ENCODE assay signal across 27 mouse cellular contexts in the genomic region with DNA sequence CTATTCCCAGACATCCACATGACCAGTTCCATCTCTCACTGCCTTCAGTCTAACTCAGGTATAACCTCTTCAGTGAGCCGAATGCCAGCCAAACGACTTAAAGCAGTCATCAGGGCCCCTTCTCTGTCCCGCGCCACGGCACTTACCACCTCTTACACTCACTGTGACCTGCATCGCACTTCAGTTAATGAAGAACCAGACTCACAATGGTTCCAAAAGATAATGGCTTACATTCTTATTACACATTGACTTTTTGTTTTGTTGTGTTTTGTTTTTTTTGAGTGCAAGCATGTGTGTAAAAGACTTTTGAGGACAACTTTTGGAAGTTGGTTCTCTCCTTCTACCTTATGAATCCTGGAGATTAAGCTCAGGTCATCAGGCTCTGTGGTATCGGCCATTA. TPM values are rescaled to one million over a fixed set of nuclear protein-coding genes. Genes with fewer than 3 reads are reported as not detected.
DNase-seq lines count a peak whose midpoint lies in the region; ATAC-seq and TF ChIP-seq lines count a peak whose summit lies in the region.
"Had no signal": no experiment of that assay in that cellular context is flagged by ENCODE, and none has a peak within 500 bp of the region (broad histone marks: within the 10 kb centered on the region; RNA-seq: fewer than 3 reads in every experiment).

No protein-coding gene starts in this region.

- no peak for TF ChIP-seq RAD21 in CH12.LX (IDR thresholded peaks at IDR 0.05; ENCODE audit: low read depth, low read length)

- H3K79me2 ChIP-seq in heart, adult 2 months (replicated peaks; ENCODE audit: control insufficient read depth, insufficient read depth, low read length) = no peaks in the 10 kb centered on the region
- peaks cover 28% of the 10 kb centered on the region for H3K79me2 ChIP-seq in CH12.LX (replicated peaks; ENCODE audit: control insufficient read depth, extremely low read depth, insufficient read depth, poor library complexity, severe bottlenecking)

- peaks cover 2% of the 10 kb centered on the region for H3K4me1 ChIP-seq in heart, adult 2 months (ENCODE audit: control insufficient read depth, insufficient read depth, low read length)
- peaks cover 16% of the 10 kb centered on the region for H3K4me1 ChIP-seq in kidney, adult 2 months (ENCODE audit: control insufficient read depth, insufficient read depth, low read length)
- peaks cover 7 to 41% of the 10 kb centered on the region in 2 experiments for H3K4me1 ChIP-seq in CH12.LX (ENCODE audit: control insufficient read depth in 1 of 2, insufficient read depth in 2 of 2)

- H3K27me3 ChIP-seq in heart, adult 2 months (ENCODE audit: control insufficient read depth, insufficient read depth, low read length) = no peaks in the 10 kb centered on the region
- no peaks in the 10 kb centered on the region for H3K27me3 ChIP-seq in kidney, adult 2 months (replicated peaks; ENCODE audit: control insufficient read depth, insufficient read depth, low read length)
- no peaks in the 10 kb centered on the region for H3K27me3 ChIP-seq in CH12.LX (replicated peaks)
- H3K27me3 ChIP-seq: hindbrain, embryonic 15.5 days; limb, embryonic 12.5 days; midbrain, embryonic 12.5 days had no signal

- intact Hi-C loops in heart, adult 2 months (cut with DNase I) = no loop called here
- intact Hi-C loops in heart, postnatal 10 days (cut with DNase I) = no loop called here

- H3K4me3 ChIP-seq in heart, adult 2 months = no peak overlapping the region
- peak overlapping the region; percentile 48 for H3K4me3 ChIP-seq in kidney, adult 2 months (ENCODE audit: insufficient read depth, low read depth, low read length)
- H3K4me3 ChIP-seq in CH12.LX (replicated peaks in 1 of 3; ENCODE audit: low read depth in 2 of 3, low read length in 2 of 3, poor library complexity in 1 of 3) = peak overlapping the region in 1 of 3 experiments; percentile 33
- H3K4me3 ChIP-seq: hindbrain, embryonic 15.5 days; limb, embryonic 12.5 days; midbrain, embryonic 12.5 days had no signal

- no peak for ATAC-seq in CD4-positive, CD25-positive, alpha-beta regulatory T cell, adult 4 months

- no peak for TF ChIP-seq CTCF in heart, adult 2 months (IDR thresholded peaks at IDR 0.05)
- TF ChIP-seq CTCF in kidney, adult 2 months (conservative IDR thresholded peaks at IDR 0.05; ENCODE audit: insufficient read depth, insufficient read length, low read depth, low read length) = no peak
- no peak for TF ChIP-seq CTCF in CH12.LX (conservative IDR thresholded peaks at IDR 0.05 in 1 of 2, IDR thresholded peaks at IDR 0.05 in 1 of 2; ENCODE audit: low read depth in 2 of 2, low read length in 2 of 2)

- no peaks in the 10 kb centered on the region for H3K9me3 ChIP-seq in CH12.LX (replicated peaks; ENCODE audit: low read length)
- H3K9me3 ChIP-seq: G1E; hindbrain, embryonic 15.5 days; limb, embryonic 12.5 days; midbrain, embryonic 12.5 days had no signal

- 73% methylated on average over 7 of the region's 7 CpGs for WGBS in heart, adult 2 months
- 56% methylated on average over 7 of the region's 7 CpGs for WGBS in kidney, adult 2 months

- no peak for TF ChIP-seq EP300 in heart, adult 2 months (IDR thresholded peaks at IDR 0.05; ENCODE audit: insufficient read depth, low read depth, low read length)
- TF ChIP-seq EP300 in CH12.LX (IDR thresholded peaks at IDR 0.05; ENCODE audit: low read length) = no peak

- in situ Hi-C loops in CH12.LX (cut with MboI; ENCODE audit: low pct_ligation_motif_present, low pct_unique_long_range_greater_than_20kb, low sequenced_read_pairs) = no loop called here

- peak overlapping the region; percentile 2; the same call in 1 of the 2 replicates for H3K27ac ChIP-seq in heart, adult 2 months
- peak overlapping the region; percentile 69; the same call in 1 of the 2 replicates for H3K27ac ChIP-seq in kidney, adult 2 months (ENCODE audit: insufficient read depth, low read depth, low read length)
- H3K27ac ChIP-seq in CH12.LX (ENCODE audit: insufficient read depth, low read depth) = no peak overlapping the region
- H3K27ac ChIP-seq: hindbrain, embryonic 15.5 days; limb, embryonic 12.5 days; midbrain, embryonic 12.5 days; stomach, postnatal 0 days had no signal

- no peak overlapping the region for H3K9ac ChIP-seq in heart, adult 2 months (ENCODE audit: low read depth, low read length)
- peak overlapping the region; percentile 42; the same call in 1 of the 2 replicates for H3K9ac ChIP-seq in CH12.LX (ENCODE audit: insufficient read depth, low read depth)
- H3K9ac ChIP-seq: hindbrain, embryonic 15.5 days; limb, embryonic 12.5 days; midbrain, embryonic 12.5 days had no signal

- dilution Hi-C loops in CH12.LX (cut with MboI; ENCODE audit: extremely low pct_ligation_motif_present, extremely low pct_unique_long_range_greater_than_20kb, low sequenced_read_pairs) = no loop called here

- TF ChIP-seq POLR2A in heart, adult 2 months (IDR thresholded peaks at IDR 0.05; ENCODE audit: insufficient read depth, low read depth, low read length) = no peak
- no peak for TF ChIP-seq POLR2A in kidney, adult 2 months (IDR thresholded peaks at IDR 0.05; ENCODE audit: low read depth, low read length)
- TF ChIP-seq POLR2A in CH12.LX (IDR thresholded peaks at IDR 0.05; ENCODE audit: low read depth, low read length) = no peak

- no peaks in the 10 kb centered on the region; the same call in 1 of the 2 replicates for H3K36me3 ChIP-seq in heart, adult 2 months (ENCODE audit: control insufficient read depth, insufficient read depth, low read length)
- H3K36me3 ChIP-seq in kidney, adult 2 months (ENCODE audit: control insufficient read depth, insufficient read depth, low read length) = no peaks in the 10 kb centered on the region; the same call in 1 of the 2 replicates
- peaks cover 0 to 41% of the 10 kb centered on the region in 2 experiments for H3K36me3 ChIP-seq in CH12.LX (replicated peaks in 1 of 2; ENCODE audit: control insufficient read depth in 1 of 2, insufficient read depth in 1 of 2, low read length in 1 of 2)
- H3K36me3 ChIP-seq: hindbrain, embryonic 15.5 days; limb, embryonic 12.5 days; midbrain, embryonic 12.5 days had no signal

- DNase-seq in heart, adult 2 months = no peak
- DNase-seq in heart, postnatal 10 days = no peak
- peak; percentile 77 for DNase-seq in kidney, adult 2 months
- DNase-seq in kidney, adult 11 months = no peak
- DNase-seq in CH12.LX (ENCODE audit: extremely low read depth) = no peak
- peak; percentile 40 to 54 for DNase-seq in kidney, postnatal 25 days
- DNase-seq in lung, postnatal 14 days = no peak
- DNase-seq: adrenal gland, adult 2 months; cerebellum, adult 11 months; cerebellum, adult 9-11 months; gastrocnemius, postnatal 36 days; heart, postnatal 36 days; layer of hippocampus, postnatal 36 days; lung, adult 18-20 months; lung, postnatal 10 days; thymus, adult 2 months; thymus, postnatal 4 days had no signal

- H3K4me2 ChIP-seq in CH12.LX (ENCODE audit: insufficient read depth, low read depth, poor library complexity, severe bottlenecking) = peak overlapping the region; percentile 76
- H3K4me2 ChIP-seq: hindbrain, embryonic 15.5 days; midbrain, embryonic 12.5 days had no signal

TF ChIP-seq in CH12.LX, 34 proteins besides CTCF, POLR2A, EP300 and RAD21:
- TF ChIP-seq ZC3H11A (IDR thresholded peaks at IDR 0.05; ENCODE audit: low read depth, low read length) (no peak), USF1 (IDR thresholded peaks at IDR 0.05; ENCODE audit: low read depth, low read length) (no peak), ZKSCAN1 (IDR thresholded peaks at IDR 0.05; ENCODE audit: borderline replicate concordance, low read depth, low read length) (no peak), TBP (conservative IDR thresholded peaks at IDR 0.05; ENCODE audit: low read depth, low read length) (no peak), CHD2 (IDR thresholded peaks at IDR 0.05; ENCODE audit: low read length) (no peak), MAX (IDR thresholded peaks at IDR 0.05; ENCODE audit: low read length) (no peak)

RNA-seq across cellular contexts. Expression of gene Ubiad1, which starts 2.0 kb away (rescaled TPM):
- 10 to 100 TPM; 17.8 to 20.9 TPM for total RNA-seq in heart, adult 2 months (2021)
- 25.1 and 25.5 TPM in 2 replicates for polyA plus RNA-seq in heart, adult 2 months (2012; rRNA removed)
- 10 to 100 TPM; 22.7 TPM for total RNA-seq in heart, postnatal 10 days (2021)
- 50.8 and 61.6 TPM in 2 replicates for polyA plus RNA-seq in kidney, adult 2 months (2012; rRNA removed)
- total RNA-seq in CH12.LX (2012; rRNA removed) (20.9 and 24.6 TPM in 2 replicates), CH12.LX (2014; rRNA removed) (20.0 and 21.9 TPM in 2 replicates)
- polyA plus RNA-seq in CH12.LX (2012; ENCODE audit: insufficient read length, low read depth) = 16.9 and 20.5 TPM in 2 replicates
- 10 to 100 TPM in 1 of 2 experiments, 1 to 10 TPM in 1; 8.7 to 12.9 TPM for polyA plus RNA-seq in CD4-positive, CD25-positive, alpha-beta regulatory T cell, adult 4 months (2017; shearing (Covaris generic))

RNA-seq across cellular contexts. Expression of gene Mtor, which starts 5.8 kb away (rescaled TPM):
- 10 to 100 TPM; 40.9 to 49.7 TPM for total RNA-seq in heart, adult 2 months (2021)
- polyA plus RNA-seq in heart, adult 2 months (2012; rRNA removed) = 18.6 and 25.7 TPM in 2 replicates
- 10 to 100 TPM; 57.5 to 59.4 TPM for total RNA-seq in heart, postnatal 10 days (2021)
- polyA plus RNA-seq in kidney, adult 2 months (2012; rRNA removed) = 39.8 and 50.1 TPM in 2 replicates
- total RNA-seq in CH12.LX (2012; rRNA removed) (24.3 and 25.5 TPM in 2 replicates), CH12.LX (2014; rRNA removed) (10.5 TPM in 2 replicates)
- 23.8 and 28.6 TPM in 2 replicates for polyA plus RNA-seq in CH12.LX (2012; ENCODE audit: insufficient read length, low read depth)
- 10 to 100 TPM in 1 of 2 experiments, 1 to 10 TPM in 1; 7.9 to 13.0 TPM for polyA plus RNA-seq in CD4-positive, CD25-positive, alpha-beta regulatory T cell, adult 4 months (2017; shearing (Covaris generic))

RNA-seq across cellular contexts. Expression of gene Angptl7, which starts 57.7 kb away (rescaled TPM):
- total RNA-seq in heart, adult 2 months (2021) = 1 to 10 TPM; 2.5 TPM
- 3.7 and 4.4 TPM in 2 replicates for polyA plus RNA-seq in heart, adult 2 months (2012; rRNA removed)
- total RNA-seq in heart, postnatal 10 days (2021) = 1 to 10 TPM; 3.3 to 4.8 TPM
- 27.3 and 30.0 TPM in 2 replicates for polyA plus RNA-seq in kidney, adult 2 months (2012; rRNA removed)
- total RNA-seq in CH12.LX (2012; rRNA removed) (not detected in 2 replicates), CH12.LX (2014; rRNA removed) (not detected in 2 replicates)
- 0.14 TPM in 1 of 2 replicates, not detected in the other for polyA plus RNA-seq in CH12.LX (2012; ENCODE audit: insufficient read length, low read depth)
- polyA plus RNA-seq in CD4-positive, CD25-positive, alpha-beta regulatory T cell, adult 4 months (2017; shearing (Covaris generic)) = under 1 TPM; 0.59 to 0.65 TPM
- total RNA-seq: common myeloid progenitor, adult 5-6 weeks; megakaryocyte progenitor cell, adult 5-6 weeks; monocyte, adult 5-6 weeks; neutrophil, adult 5-6 weeks had no signal
- polyA plus RNA-seq: G1E had no signal

Comparison
In these comparisons a context has a peak if more than half of its experiments do, and no peak if none do; other contexts are left out.
1. DNase-seq: peak in kidney, adult 2 months (single experiment) and kidney, postnatal 25 days (2 of 2); none in heart, adult 2 months (0 of 2), heart, postnatal 10 days (0 of 2), kidney, adult 11 months (single experiment), CH12.LX (single experiment) and lung, postnatal 14 days (single experiment).